Mouse (Mus musculus) limb, embryonic 15.5 days (tissue): ENCODE data around the gene Ndufa4. TPM values are rescaled to one million over a fixed set of nuclear protein-coding genes. Genes with fewer than 3 reads are reported as not detected.

Experiments
- polyA plus RNA-seq: library from polyadenylated mRNA; unstranded; fragments of >200 nt; fragmentation: Nextera tagmentation; extraction: Ambion mirVana; gene quantifications from 2 replicates; pipeline ENCODE4 v1.2.1, GENCODE M21; 2015

The Ndufa4 gene
- polyA plus RNA-seq, 1 experiment from 2014 or later, result 675 TPM

Other genes starting within 250 kb of the Ndufa4 start
- gene Phf14, start 312 bp upstream of the Ndufa4 start, polyA plus RNA-seq, result 56.6 and 65.4 TPM in 2 replicates